Mouse (Mus musculus) yolk sac, embryonic 10.5 days (tissue): ENCODE measurements at regions not wholly inside any gene's neighbourhood (a gene's known extent, or its start where the extent isn't known, plus 50 kb on each side); places are given as distances from the start of the nearest gene placed in this dataset.
"Not testable (repeated sequence)": the region's sequence is repeated elsewhere in the genome, so short reads cannot be mapped to it uniquely, and the experiment has no call there.

Experiments
- DNase-seq: peaks from one replicate; pipeline ENCODE4 v3.0.0-alpha.2; 2017; ENCODE audit warnings: low spot score

- not testable (repeated sequence) for DNase-seq
Measured at GRCm38 (mm10) chr13:49863846-49864245, 65.0 kb upstream of the Gm30302 start.

- peak; percentile 5 for DNase-seq
Measured at GRCm38 (mm10) chr13:49849579-49850311, 50.9 kb upstream of the Gm30302 start.
